Mouse (Mus musculus): ENCODE data around the gene Grik4. TPM values are rescaled to one million over a fixed set of nuclear protein-coding genes. Genes with fewer than 3 reads are reported as not detected.
A peak's percentile ranks its signal among the peaks of the same experiment; 100 is the strongest.

Gene Grik4
- total and polyA plus RNA-seq, 3 experiments, result not detected

GRCm38 (mm10) chr9:42471921-42472747, 472.2 kb downstream of the Grik4 start (continued):
- TF ChIP-seq UBTF (IDR thresholded peaks at IDR 0.05; ENCODE audit: low read depth, low read length) (peak; percentile 72; the same call in 1 of the 2 replicates), ZMIZ1 (IDR thresholded peaks at IDR 0.05; ENCODE audit: low read depth, low read length) (0 out of 2 replicates have a peak, but pooled peaks have one; percentile 48), MYC (IDR thresholded peaks at IDR 0.05; ENCODE audit: low read depth, low read length) (0 out of 2 replicates have a peak, but pooled peaks have one; percentile 24), BHLHE40 (IDR thresholded peaks at IDR 0.05; ENCODE audit: low read depth, low read length) (peak; percentile 100), IRF4 (IDR thresholded peaks at IDR 0.05; ENCODE audit: low read depth, low read length) (peak; percentile 32; the same call in 1 of the 2 replicates), CHD1 (IDR thresholded peaks at IDR 0.05; ENCODE audit: low read depth, low read length) (no peak), NELFE (IDR thresholded peaks at IDR 0.05; ENCODE audit: low read depth, low read length) (peak; percentile 58), ETS1 (conservative IDR thresholded peaks at IDR 0.05; ENCODE audit: low read depth, low read length) (peak; percentile 61)

- dilution Hi-C loops (cut with MboI; ENCODE audit: extremely low pct_ligation_motif_present, extremely low pct_unique_long_range_greater_than_20kb, low sequenced_read_pairs) (no loop called here), in situ Hi-C loops (cut with MboI; ENCODE audit: low pct_ligation_motif_present, low pct_unique_long_range_greater_than_20kb, low sequenced_read_pairs) (loop anchor here (5.0 kb wide), 1 partner anchor 74 kb away; the partner anchor contains the start of gene Tecta)
- no peak overlapping the region for H3K27ac ChIP-seq (ENCODE audit: insufficient read depth, low read depth)
- peak overlapping the region; percentile 76 for H3K9ac ChIP-seq (ENCODE audit: insufficient read depth, low read depth)
- peak overlapping the region; percentile 76 to 87 (median 84) for H3K4me3 ChIP-seq (replicated peaks in 1 of 3; ENCODE audit: low read depth in 2 of 3, low read length in 2 of 3, poor library complexity in 1 of 3)
- H3K4me2 ChIP-seq (ENCODE audit: insufficient read depth, low read depth, poor library complexity, severe bottlenecking), result peak overlapping the region; percentile 96
- no peaks in the 10 kb centered on the region for H3K9me3 ChIP-seq (replicated peaks; ENCODE audit: low read length)
- TF ChIP-seq ELF1 (IDR thresholded peaks at IDR 0.05; ENCODE audit: low read depth, low read length), result no peak
- TF ChIP-seq ZKSCAN1 (IDR thresholded peaks at IDR 0.05; ENCODE audit: borderline replicate concordance, low read depth, low read length), result no peak
- no peak for TF ChIP-seq UBTF (IDR thresholded peaks at IDR 0.05; ENCODE audit: low read depth, low read length)
- no peak for TF ChIP-seq PAX5 (IDR thresholded peaks at IDR 0.05; ENCODE audit: low read length)
- no peak for TF ChIP-seq ZMIZ1 (IDR thresholded peaks at IDR 0.05; ENCODE audit: low read depth, low read length)
- no peak for TF ChIP-seq TCF12 (IDR thresholded peaks at IDR 0.05; ENCODE audit: low read depth, low read length)
- TF ChIP-seq JUN (IDR thresholded peaks at IDR 0.05; ENCODE audit: insufficient read depth, low read depth, low read length), result no peak
- TF ChIP-seq MAZ (IDR thresholded peaks at IDR 0.05; ENCODE audit: low read depth, low read length), result no peak
- H3K4me1 ChIP-seq (ENCODE audit: control insufficient read depth in 1 of 2, insufficient read depth in 2 of 2), result peaks cover 0 to 43% of the 10 kb centered on the region in 2 experiments; a peak in 2 of 4 replicates
- H3K36me3 ChIP-seq (replicated peaks in 1 of 2; ENCODE audit: control insufficient read depth in 1 of 2, insufficient read depth in 1 of 2, low read length in 1 of 2), result peaks cover 0 to 18% of the 10 kb centered on the region in 2 experiments
- peak; percentile 49 for DNase-seq (ENCODE audit: extremely low read depth)
- peaks cover 25% of the 10 kb centered on the region for H3K27me3 ChIP-seq (replicated peaks)
- 0 out of 2 replicates have a peak, but pooled peaks cover 4% of the 10 kb centered on the region for H3K79me2 ChIP-seq (replicated peaks; ENCODE audit: control insufficient read depth, extremely low read depth, insufficient read depth, poor library complexity, severe bottlenecking)
These were observed 473.1 kb downstream of the Grik4 start for GRCm38 (mm10) chr9:42471214-42471613.

DNA sequence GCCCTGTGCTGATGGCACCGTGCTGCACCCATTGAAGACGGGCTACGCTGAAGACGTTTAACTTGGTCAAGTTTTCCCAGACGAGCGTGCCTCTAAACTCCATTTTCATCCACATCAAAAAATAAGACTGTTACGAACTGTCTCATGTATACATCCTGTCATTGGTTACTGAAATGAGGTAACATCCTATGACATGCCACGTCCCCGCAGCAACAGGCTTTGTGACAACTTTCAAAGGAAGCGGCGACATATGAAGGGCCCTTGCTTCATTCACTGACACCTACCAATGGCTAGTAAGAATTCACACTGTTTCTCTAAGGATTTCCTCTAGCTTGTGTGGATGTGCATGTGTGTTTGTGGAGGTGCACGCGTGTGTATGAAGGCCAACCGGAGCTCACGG, 475.0 kb downstream of the Grik4 start:
- no peak for TF ChIP-seq RCOR1 (conservative IDR thresholded peaks at IDR 0.05; ENCODE audit: low read depth, low read length)
- TF ChIP-seq HCFC1 (IDR thresholded peaks at IDR 0.05; ENCODE audit: low read depth, low read length), result no peak
- TF ChIP-seq KAT2A (IDR thresholded peaks at IDR 0.05; ENCODE audit: insufficient replicate concordance, low read length), result no peak
- no peak for TF ChIP-seq NELFE (IDR thresholded peaks at IDR 0.05; ENCODE audit: low read depth, low read length)
- dilution Hi-C loops (cut with MboI; ENCODE audit: extremely low pct_ligation_motif_present, extremely low pct_unique_long_range_greater_than_20kb, low sequenced_read_pairs) (no loop called here), in situ Hi-C loops (cut with MboI; ENCODE audit: low pct_ligation_motif_present, low pct_unique_long_range_greater_than_20kb, low sequenced_read_pairs) (no loop called here)
- peaks cover 0 to 19% of the 10 kb centered on the region in 2 experiments for H3K36me3 ChIP-seq (replicated peaks in 1 of 2; ENCODE audit: control insufficient read depth in 1 of 2, insufficient read depth in 1 of 2, low read length in 1 of 2)
- H3K27ac ChIP-seq (ENCODE audit: insufficient read depth, low read depth), result no peak overlapping the region
- H3K4me1 ChIP-seq (ENCODE audit: control insufficient read depth in 1 of 2, insufficient read depth in 2 of 2), result peaks cover 0 to 58% of the 10 kb centered on the region in 2 experiments; a peak in 2 of 4 replicates
- no peaks in the 10 kb centered on the region for H3K9me3 ChIP-seq (replicated peaks; ENCODE audit: low read length)
- H3K4me2 ChIP-seq (ENCODE audit: insufficient read depth, low read depth, poor library complexity, severe bottlenecking), result no peak overlapping the region
- H3K9ac ChIP-seq (ENCODE audit: insufficient read depth, low read depth), result no peak overlapping the region
- 0 out of 2 replicates have a peak, but pooled peaks cover 4% of the 10 kb centered on the region for H3K79me2 ChIP-seq (replicated peaks; ENCODE audit: control insufficient read depth, extremely low read depth, insufficient read depth, poor library complexity, severe bottlenecking)
- peaks cover 13% of the 10 kb centered on the region for H3K27me3 ChIP-seq (replicated peaks)
- H3K4me3 ChIP-seq (replicated peaks in 1 of 3; ENCODE audit: low read depth in 2 of 3, low read length in 2 of 3, poor library complexity in 1 of 3), result no peak overlapping the region
- DNase-seq (ENCODE audit: extremely low read depth), result no peak

All from CH12.LX (cell line).